In genomic region chr11:88830257-88830804, GRCm38 (mm10) we compare ENCODE assay signal across 10 mouse cellular contexts. TPM values are rescaled to one million over a fixed set of nuclear protein-coding genes. Genes with fewer than 3 reads are reported as not detected.
DNase-seq lines count a peak whose midpoint lies in the region; ATAC-seq and TF ChIP-seq lines count a peak whose summit lies in the region.
"Had no signal": no experiment of that assay in that cellular context is flagged by ENCODE, and none has a peak within 500 bp of the region (broad histone marks: within the 10 kb centered on the region; RNA-seq: fewer than 3 reads in every experiment).

No protein-coding gene starts in this region.

- no peaks in the 10 kb centered on the region for H3K4me1 ChIP-seq in lung, postnatal 0 days (ENCODE audit: insufficient read depth, low read depth, low read length)
- H3K4me1 ChIP-seq: heart, embryonic 15.5 days; neural tube, embryonic 13.5 days had no signal

- H3K4me3 ChIP-seq in left cerebral cortex, adult 2 months = no peak overlapping the region
- H3K4me3 ChIP-seq in lung, postnatal 0 days (ENCODE audit: low read depth, low read length) = no peak overlapping the region
- H3K4me3 ChIP-seq: heart, embryonic 15.5 days; neural tube, embryonic 13.5 days had no signal

- intact Hi-C loops in left cerebral cortex, adult 2 months (cut with DNase I) = no loop called here
- intact Hi-C loops in left cerebral cortex, postnatal 4 days (cut with DNase I) = no loop called here

- ATAC-seq in lung, postnatal 0 days = no peak

- TF ChIP-seq EP300 in lung, postnatal 0 days (IDR thresholded peaks at IDR 0.05) = no peak

- no peaks in the 10 kb centered on the region for H3K9me3 ChIP-seq in lung, postnatal 0 days (ENCODE audit: low read length)
- H3K9me3 ChIP-seq: heart, embryonic 15.5 days; neural tube, embryonic 13.5 days had no signal

- TF ChIP-seq CTCF in left cerebral cortex, adult 2 months (IDR thresholded peaks at IDR 0.05) = peak; percentile 69
- TF ChIP-seq CTCF in lung, postnatal 0 days (IDR thresholded peaks at IDR 0.05) = peak; percentile 72

- WGBS in lung, postnatal 0 days = 89% methylated on average over 2 of the region's 2 CpGs

- no peaks in the 10 kb centered on the region for H3K27me3 ChIP-seq in lung, postnatal 0 days (replicated peaks; ENCODE audit: insufficient read depth, low read length)
- H3K27me3 ChIP-seq: heart, embryonic 15.5 days; neural tube, embryonic 13.5 days had no signal

- no peak overlapping the region for H3K27ac ChIP-seq in left cerebral cortex, adult 2 months
- no peak overlapping the region for H3K27ac ChIP-seq in lung, postnatal 0 days (ENCODE audit: low read length)
- H3K27ac ChIP-seq: heart, embryonic 15.5 days; neural tube, embryonic 13.5 days had no signal

- DNase-seq in adrenal gland, postnatal 14 days = peak; percentile 67
- no peak for DNase-seq in adrenal gland, postnatal 25 days
- no peak for DNase-seq in left cerebral cortex, adult 2 months (ENCODE audit: extremely low spot score in 1 of 2, low spot score in 2 of 2)
- no peak for DNase-seq in left cerebral cortex, postnatal 4 days
- DNase-seq in c-Kit-positive CD71-positive TER-119-positive erythroid progenitor cells, embryonic 14.5 days (ENCODE audit: low spot score) = peak; percentile 43
- peak; percentile 40 for DNase-seq in lung, postnatal 0 days (ENCODE audit: low spot score)
- no peak for DNase-seq in ovary, postnatal 36 days (ENCODE audit: low spot score)
- no peak for DNase-seq in heart, adult 18-20 months

- H3K9ac ChIP-seq in lung, postnatal 0 days (replicated peaks; ENCODE audit: low read depth) = no peak overlapping the region
- H3K9ac ChIP-seq: heart, embryonic 15.5 days; neural tube, embryonic 13.5 days had no signal

- no peak overlapping the region for H3K4me2 ChIP-seq in lung, postnatal 0 days (replicated peaks; ENCODE audit: low read depth, low read length)
- H3K4me2 ChIP-seq: heart, embryonic 15.5 days; neural tube, embryonic 13.5 days had no signal

- peaks cover 11% of the 10 kb centered on the region for H3K36me3 ChIP-seq in lung, postnatal 0 days (ENCODE audit: insufficient read depth, low read length)

RNA-seq across cellular contexts. Expression of gene Akap1, which starts 34.1 kb away (rescaled TPM):
- 128 and 149 TPM in 2 replicates for total RNA-seq in adrenal gland, postnatal 14 days (2021)
- total RNA-seq in adrenal gland, postnatal 25 days (2021) = 126 and 129 TPM in 2 replicates
- 10 to 100 TPM; 39.8 to 40.1 TPM for total RNA-seq in left cerebral cortex, adult 2 months (2021)
- 10 to 100 TPM; 52.9 to 55.4 TPM for total RNA-seq in left cerebral cortex, postnatal 4 days (2021)
- 12.6 and 13.5 TPM in 2 replicates for polyA plus RNA-seq in lung, postnatal 0 days (2015; fragmentation: Nextera tagmentation; extraction: Ambion mirVana)
- total RNA-seq in heart, adult 18-20 months (2021) = 100 to 1,000 TPM; 147 to 157 TPM

Comparison
In these comparisons a context has a peak if more than half of its experiments do, and no peak if none do; other contexts are left out.
1. DNase-seq: peak in adrenal gland, postnatal 14 days (single experiment), c-Kit-positive CD71-positive TER-119-positive erythroid progenitor cells, embryonic 14.5 days (single experiment) and lung, postnatal 0 days (single experiment); none in adrenal gland, postnatal 25 days (single experiment), left cerebral cortex, adult 2 months (0 of 2), left cerebral cortex, postnatal 4 days (single experiment), ovary, postnatal 36 days (single experiment) and heart, adult 18-20 months (0 of 2).